Mouse (Mus musculus) cerebral cortex, adult 2 months (tissue): ENCODE data around the gene Sdccag8.

Experiments
- WGBS: fragments of 180-500 bp; shearing (Covaris S2); methylation state at CpG from one replicate; pipeline ENCODE4 v1.1.7; 2018; 5-methylcytosine and 5-hydroxymethylcytosine counted together

Gene Sdccag8

DNA sequence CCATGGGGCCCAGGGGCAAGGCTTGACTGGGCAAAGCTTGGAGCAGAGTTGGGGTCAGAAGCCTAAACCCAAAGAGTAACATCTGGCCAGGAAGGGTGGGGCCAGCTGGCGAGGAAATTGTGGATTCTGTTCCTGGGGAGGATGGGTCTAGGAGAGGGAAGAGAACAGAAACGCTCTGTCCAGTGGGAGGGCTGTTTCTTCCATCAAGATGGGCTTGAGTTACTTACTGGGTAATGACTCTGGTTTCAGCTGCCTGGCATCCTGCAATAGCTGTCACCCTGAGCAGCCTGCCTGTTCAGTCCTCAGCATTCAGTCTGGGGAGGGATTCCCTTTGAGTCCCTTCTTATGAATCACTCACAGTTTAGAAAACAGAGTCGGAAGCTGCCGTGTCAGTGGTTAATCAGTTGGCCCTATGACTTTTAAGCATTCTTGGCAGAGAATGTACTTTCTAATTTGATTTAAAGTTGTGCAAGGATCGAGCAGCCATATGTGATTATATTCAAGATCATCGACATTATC lies 200.5 kb downstream of the Sdccag8 start:
- whole genome bisulfite sequencing = 29% methylated on average over 6 of the region's 6 CpGs

DNA sequence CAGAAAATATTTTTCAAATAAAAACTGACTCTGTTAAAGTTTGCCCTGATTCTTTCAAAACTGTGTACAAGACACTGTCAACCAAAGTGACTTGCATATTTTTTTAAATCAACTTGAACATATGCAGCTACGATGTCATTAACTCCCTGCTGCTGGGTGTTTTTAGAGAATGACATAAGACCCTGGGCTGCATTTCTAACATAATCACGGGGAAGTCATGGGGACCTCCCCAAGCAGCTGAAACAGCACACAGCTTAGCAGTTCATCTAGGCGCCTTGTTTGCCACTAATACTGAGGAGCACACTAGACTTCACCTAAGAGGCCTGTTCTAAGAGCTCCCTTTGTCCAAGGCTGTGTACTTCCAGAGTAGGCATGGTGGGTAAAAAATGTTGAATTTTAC lies 201.5 kb downstream of the Sdccag8 start:
- 55% methylated on average over 3 of the region's 3 CpGs for WGBS

DNA sequence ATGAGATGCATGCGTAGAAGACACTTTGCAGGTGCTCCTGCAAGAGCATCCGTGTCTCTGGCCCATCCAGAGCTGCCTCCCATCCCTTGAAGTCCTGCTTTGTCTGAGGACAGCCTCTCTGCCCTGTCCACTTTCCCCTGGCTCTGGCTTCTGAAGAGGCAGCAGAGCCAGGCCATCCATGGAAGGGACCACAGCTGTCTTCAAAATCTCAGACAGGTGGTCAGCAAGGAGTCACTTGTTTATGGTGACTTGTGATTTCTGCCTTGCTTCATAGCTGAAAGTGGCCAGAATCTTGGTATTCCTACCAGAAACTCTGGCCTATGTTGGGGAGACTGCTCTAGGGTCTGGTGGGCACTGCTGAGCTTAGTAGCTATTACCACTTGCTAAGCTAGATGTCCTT lies 202.3 kb downstream of the Sdccag8 start:
- 86% methylated on average over 2 of the region's 2 CpGs for WGBS

DNA sequence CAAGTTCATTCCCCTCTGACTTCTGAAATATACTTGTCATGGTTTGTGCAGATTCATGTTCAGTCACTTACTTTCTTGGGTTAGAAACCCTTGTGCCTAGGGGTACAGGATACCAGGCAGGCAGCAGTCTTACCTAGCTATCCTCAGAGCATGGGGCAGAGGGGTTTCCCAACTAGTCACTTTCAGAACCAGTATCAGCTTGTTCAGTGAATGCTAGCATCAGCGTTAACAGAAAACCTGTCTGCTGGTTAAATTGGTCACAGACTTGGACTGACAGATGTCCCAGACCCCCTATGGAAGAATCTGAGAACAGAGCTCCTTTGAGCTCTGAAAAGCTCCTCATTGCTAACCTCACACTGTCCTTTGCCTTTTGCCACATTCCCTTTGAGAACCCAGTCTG lies 204.3 kb downstream of the Sdccag8 start:
- 74% methylated on average over 1 of the region's 1 CpGs for WGBS

DNA sequence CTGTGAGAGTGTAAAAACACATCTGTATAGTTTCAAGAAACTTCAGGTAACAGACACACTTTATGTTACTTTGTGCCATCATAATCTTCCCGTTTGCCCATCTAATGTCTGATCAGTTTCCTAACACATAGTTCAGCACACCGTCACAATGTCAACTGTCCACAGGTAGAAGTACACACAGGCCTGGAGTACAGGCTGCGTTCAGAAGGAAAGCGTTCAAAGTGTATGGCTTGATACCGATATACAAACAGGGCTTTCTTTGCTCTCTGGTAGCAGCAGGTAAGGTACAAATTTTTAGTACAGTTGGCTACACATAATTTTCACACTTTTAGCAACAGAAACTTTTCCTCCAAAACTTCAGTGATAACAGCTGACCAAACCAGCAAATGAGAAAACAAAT lies 205.2 kb downstream of the Sdccag8 start:
- WGBS = 94% methylated on average over 5 of the region's 5 CpGs

DNA sequence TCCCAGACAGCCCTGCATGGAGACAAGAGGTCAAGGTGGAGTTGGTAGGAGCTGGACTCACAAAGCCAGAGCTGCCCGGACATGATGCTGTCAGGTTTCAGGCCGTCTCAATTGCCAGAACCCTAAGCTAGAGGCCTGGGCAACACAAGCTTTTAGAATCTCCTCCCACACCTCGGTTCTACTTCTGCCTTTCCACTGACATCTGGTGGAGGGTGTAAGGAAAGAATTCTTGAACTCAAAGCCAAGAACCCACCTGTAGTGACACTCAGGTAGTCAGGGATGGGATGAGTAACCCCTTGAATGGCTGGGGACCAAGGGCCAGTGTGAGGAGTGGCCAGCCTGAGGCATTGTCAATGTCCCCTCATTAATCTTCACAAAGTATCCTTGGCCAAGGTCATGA lies 208.3 kb downstream of the Sdccag8 start:
- 36% methylated on average over 3 of the region's 3 CpGs for WGBS

DNA sequence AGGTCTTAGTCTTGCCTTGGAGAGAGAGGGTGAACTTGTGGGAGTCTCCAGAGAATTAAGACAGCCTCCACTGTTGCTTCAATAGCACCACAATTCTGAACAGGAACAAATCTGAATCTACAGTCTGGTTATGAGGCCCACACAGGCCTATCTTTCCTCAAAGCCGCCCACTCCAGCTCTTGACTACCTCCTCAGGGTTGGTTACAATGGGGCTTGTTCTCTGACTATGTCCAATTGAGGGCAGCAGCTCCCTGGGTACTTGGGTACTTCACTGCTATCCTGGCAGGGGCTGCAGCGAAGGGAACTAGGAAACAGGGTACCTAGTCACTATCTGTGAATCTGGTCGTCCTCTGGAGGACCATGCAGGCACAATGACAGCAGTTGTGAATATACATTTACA lies 213.2 kb downstream of the Sdccag8 start:
- 56% methylated on average over 3 of the region's 3 CpGs for WGBS

DNA sequence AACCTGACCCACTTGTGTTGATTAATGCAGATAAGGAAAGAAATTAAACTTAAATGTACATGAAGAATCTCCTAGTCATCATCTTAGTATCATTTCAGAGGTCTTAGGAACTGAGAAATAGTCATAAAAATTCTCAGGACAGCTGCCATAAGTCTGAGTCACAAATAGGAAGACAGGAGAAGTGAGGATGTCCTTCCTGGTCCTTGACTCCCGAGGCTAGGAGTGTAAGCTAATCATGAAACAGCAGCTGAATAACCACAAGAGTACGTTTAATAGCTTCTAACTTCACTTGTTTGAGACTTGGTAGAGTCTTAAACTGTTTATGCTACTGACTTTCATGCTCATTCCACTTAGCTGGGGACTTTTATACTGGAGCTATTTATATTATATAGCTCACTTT lies 214.6 kb downstream of the Sdccag8 start:
- 70% methylated on average over 2 of the region's 2 CpGs for WGBS

DNA sequence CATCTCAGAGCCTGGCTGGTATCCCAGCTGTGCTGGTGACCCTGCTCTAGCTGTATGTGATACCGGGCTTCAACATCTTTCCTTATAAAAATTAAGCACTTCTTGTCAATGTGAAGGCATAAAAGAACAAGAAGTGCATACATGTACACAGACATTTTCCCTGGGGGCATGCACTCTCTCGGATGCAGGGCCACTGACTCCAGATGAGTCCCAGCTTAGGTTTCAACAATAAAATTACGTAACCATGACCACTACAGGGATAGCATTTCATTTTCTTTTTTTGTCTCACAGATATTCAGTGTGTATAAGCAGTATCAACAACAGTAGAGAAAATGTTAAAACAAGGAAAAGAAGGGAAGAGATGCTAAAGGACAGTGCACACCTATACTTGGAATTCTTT lies 216.2 kb downstream of the Sdccag8 start:
- 62% methylated on average over 3 of the region's 3 CpGs for WGBS

DNA sequence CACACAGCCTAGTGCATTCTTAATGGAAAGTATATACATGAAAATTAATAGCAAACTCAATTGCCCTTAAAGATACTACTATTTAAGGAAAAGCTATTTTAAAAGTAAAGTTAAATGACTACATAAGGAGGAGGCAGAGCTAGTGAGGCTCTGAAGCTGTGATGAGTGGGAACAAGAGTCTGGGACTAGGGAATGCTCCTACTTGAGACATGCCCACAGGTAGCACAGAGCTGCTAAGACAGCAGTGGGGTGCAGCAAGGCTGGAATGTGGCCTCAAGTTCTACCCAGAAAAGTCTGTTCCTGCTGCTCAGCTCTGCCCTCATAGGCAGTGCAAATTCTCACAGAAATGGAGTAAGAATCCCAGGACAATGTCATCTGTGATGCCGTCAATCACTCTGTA lies 216.7 kb downstream of the Sdccag8 start:
- WGBS = 81% methylated on average over 1 of the region's 1 CpGs

DNA sequence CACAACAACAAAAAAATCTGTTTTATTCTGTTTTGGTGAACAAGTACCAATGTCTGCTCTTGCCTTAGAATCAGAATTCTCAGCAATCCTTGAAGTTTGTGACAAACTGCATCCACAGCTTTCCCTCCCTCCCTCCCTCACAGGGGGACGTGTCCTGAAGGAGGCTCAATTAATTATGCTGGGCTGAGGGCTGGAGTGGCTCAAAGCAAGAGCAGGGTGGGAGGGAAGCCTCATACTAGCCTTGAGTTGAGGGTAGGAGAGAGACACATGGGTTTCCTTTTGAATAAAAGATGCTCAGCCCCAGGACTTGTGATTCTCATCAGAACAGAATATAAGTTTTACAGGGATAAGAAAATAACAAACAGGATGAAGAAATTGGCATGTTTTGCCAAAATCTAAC lies 217.8 kb downstream of the Sdccag8 start:
- WGBS = 42% methylated on average over 1 of the region's 1 CpGs

DNA sequence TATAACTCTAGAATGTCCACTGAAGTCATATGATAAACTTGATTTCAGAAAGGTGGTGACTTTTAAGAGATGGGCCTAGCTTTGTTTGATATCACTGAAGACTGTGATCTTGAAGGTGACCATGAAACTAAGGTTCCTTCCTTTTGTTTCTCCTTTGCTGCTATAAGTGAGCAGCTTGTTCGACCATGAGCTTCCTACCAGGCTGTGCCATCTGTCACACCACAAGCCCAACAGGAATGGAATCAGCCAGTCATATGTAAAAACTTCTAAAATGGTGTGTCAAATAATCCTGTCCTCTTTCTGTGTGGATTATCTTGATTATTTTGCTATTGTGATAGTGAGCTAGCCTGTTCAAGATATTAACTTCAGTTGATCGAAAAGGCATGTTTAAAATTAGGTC lies 221.0 kb downstream of the Sdccag8 start:
- 68% methylated on average over 2 of the region's 2 CpGs for WGBS

DNA sequence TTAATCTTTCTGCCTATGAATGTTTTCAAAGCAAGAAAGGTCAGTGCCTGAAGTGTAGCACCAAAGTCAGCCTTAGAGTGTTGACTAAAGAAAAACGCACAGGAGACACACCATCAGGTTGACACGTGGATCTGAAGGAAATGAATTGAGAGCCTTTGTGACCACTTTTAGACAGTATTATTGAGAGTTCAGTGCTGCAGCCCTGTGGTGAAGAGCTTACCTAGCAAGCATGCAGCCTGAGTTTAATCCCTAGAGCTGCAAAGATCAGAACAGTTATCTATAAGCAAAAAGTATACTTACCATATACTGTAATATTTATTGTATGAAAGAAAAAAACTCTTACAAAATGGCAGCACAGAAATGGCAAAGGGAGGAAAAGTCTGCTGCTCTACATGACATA lies 223.9 kb downstream of the Sdccag8 start:
- WGBS = 34% methylated on average over 2 of the region's 2 CpGs

DNA sequence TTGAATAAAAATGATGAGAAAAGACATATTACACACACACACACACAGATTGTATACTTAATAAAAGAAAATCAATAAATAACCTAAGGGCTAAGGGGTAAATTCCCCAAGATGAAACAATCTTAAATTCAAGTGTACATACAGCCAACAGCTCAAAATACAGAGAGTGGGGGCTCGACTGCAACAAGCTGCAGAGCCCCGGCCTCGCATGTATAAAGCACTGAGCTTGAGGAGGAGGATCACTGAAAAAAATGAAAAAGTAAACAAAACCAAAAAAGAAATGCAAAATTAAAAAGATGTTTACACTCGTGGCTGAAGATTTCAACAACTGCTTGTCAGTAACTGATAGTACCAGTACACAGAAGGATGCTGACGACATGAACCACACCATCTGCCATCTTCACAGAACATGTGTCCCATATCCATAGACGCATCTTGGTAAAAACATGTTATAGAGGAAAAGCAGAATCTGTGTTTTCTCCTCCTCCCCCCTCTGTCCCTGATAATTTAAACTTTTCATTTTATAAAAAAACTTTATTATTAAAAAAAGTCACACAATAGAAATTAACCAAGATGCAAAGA lies 224.7 kb downstream of the Sdccag8 start:
- WGBS = 49% methylated on average over 6 of the region's 6 CpGs

DNA sequence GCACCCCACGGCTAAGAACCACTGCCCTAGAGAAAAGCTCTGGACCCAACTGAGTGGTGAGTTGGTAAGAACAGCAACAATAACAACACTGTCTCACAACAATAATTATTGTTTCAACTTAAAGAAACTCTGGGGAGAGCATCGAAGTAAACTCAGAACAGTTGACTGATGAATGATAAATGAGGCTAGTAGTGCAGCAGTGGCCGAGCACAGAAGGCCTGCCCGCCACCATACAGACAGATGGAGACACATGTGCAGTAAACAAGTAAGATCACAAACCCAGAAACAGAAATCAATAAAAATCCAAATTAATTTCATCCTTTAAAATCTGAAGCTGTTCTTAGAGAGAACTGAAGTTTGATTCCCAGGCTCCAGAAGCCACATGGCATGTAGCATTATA lies 225.6 kb downstream of the Sdccag8 start:
- WGBS = 51% methylated on average over 4 of the region's 4 CpGs

DNA sequence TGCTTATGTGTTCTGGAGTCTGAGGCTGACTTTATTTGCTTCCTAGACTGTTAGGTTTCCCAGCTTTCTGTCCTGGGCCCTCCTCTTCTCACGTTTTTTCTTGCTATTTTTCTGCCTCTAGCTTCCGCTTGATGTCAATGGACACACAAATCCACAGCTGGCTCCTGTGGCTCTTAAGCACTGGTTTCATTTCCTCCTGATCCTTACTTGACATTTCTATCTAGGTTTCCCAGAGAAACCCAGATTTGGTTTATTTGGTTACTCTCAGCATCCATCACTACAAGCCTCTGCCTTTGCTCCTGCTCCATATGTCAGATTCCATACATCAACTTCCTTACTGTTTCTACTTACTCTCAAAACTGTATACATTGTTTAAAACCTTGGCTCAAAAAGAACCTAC lies 232.5 kb downstream of the Sdccag8 start:
- 67% methylated on average over 2 of the region's 2 CpGs for WGBS

DNA sequence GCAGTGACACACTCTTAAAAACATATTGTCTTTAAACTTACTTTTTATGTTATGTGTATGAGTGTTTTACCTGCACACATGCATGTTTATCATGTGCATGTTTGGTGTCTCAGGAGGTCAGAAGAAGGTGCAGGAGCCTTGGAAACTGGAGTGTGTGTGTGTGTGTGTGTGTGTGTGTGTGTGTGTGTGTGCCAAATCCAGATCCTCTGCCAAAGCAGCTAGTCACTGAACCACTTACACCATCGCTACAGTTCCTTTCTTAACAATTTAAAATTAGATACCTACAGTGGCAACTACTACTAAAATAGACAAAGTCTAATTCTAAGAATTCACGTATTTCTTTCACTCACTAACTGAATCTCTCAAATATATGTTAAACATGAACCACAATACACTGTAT lies 234.3 kb downstream of the Sdccag8 start:
- 48% methylated on average over 2 of the region's 2 CpGs for whole genome bisulfite sequencing

DNA sequence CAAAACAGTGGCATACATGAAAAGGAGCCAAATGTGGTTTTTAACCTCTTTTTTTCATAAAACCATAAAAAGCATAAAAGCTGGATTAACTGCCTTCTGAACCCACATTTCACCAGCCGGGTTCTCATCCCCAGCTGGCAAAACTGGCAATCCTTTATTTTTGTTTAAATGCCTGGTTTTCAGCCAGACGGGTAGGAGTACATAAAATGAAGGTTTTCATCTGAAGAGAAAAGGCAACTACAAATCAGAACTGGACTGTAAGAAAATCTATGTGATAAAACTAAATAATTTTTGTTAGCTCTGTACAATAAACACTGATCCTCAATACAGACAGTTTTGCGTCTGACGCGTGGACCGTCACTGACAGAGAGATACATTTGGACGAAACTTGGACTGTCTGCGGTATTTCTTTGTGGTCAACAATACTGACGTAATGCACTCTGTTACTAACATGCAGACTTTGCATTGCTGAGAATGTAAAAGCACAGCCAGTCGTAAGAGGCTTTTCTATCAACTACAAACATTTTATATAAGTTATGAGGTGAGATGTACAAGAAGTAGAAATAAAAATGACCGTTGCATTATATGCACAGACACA lies 237.0 kb downstream of the Sdccag8 start:
- WGBS = 36% methylated on average over 11 of the region's 11 CpGs

DNA sequence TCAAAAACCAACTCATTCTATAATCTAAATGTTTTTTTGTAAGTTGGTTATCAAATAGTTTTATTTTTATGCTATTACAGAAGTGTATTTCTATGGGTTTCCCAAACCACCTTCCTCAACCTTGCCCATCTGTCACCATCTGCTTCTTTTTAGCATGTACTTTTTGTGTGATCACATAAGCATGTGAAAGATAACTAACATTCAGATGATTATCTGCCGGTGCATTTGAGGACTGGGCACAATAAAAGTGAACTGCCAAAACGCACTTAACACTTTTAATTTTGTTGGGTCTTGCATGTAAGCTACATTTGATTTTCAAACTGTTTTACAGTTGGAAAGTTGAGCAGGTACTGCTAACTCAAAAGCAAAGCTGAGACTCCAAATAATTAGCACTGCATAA lies 240.4 kb downstream of the Sdccag8 start:
- WGBS = 64% methylated on average over 2 of the region's 2 CpGs

DNA sequence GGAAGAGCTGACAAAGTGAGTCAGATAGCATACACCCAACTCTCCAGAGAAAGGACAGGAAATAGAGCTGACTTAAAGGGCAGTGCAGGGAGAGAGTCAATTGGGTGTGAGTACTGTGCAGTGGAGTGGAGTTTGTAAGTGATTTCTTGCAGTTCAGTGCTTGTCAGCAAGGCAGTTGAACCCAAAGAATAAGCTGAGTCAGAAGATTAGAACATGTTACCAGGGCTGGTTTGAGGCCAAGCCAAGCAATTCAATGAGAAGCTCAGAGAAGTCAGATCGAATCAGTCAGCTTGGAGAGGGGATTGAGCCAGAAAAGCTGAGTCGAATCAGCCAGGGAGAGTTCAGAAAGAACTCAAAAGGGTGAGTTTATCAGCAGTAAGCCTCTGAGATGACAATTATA lies 247.3 kb downstream of the Sdccag8 start:
- 63% methylated on average over 2 of the region's 2 CpGs for WGBS

DNA sequence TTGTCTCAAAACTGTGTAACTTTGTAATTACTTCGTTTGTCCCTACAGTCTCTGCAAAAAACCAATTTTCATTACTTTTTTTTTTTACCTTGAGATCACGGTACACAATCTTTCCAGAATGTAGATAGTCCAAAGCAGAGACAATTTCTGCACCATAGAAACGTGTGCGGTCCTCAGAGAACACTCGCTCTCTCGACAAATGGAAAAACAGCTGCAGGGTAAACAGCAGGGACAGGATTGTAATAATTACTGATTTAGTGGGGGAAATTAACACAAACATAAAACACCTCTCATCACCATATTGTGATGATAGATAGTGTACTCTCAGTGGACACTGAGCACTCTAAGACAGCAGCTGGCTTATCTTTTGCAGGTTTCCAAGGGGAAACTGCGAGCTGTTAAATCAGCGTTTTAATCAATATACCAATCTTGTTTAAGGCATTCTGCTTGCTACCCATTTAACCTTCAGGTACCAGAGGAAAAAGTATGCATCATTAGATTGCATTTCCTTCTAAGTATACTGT lies 252.7 kb downstream of the Sdccag8 start:
- 83% methylated on average over 8 of the region's 8 CpGs for whole genome bisulfite sequencing

DNA sequence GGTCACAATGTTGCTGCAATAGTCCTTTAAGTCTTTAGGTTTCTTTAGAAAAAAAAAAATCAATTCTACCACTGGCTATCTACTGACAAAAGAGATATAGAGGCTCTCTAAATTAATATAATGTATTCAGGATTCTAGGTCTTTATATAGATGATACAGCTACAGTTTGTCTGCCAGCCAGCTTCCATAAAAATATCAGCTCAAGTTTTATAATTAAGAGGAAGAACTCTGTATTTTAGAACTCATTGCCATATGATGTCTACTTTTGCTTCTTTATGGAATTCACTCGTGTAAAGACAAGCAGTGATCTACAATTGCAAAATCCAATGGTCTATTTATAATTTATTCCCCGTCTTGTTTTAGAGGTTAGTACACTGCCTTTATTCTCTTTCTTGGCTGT lies 254.7 kb downstream of the Sdccag8 start:
- WGBS = 30% methylated on average over 2 of the region's 2 CpGs
